Mouse (Mus musculus) brain, embryonic 14.5 days (tissue): ENCODE measurements around the gene Fgf15.

Experiments
- CTCF ChIP-seq: fragments of 200-500 bp; IDR thresholded peaks from 2 replicates; pipeline ENCODE4 v1.5.1; 2012; ENCODE audit warnings: inconsistent platforms, mild to moderate bottlenecking, moderate library complexity, borderline replicate concordance; ENCODE audit not compliant: insufficient read depth, insufficient read length; ENCODE audit errors: extremely low read depth
- POLR2A ChIP-seq: fragments of 200-500 bp; IDR thresholded peaks from 2 replicates; pipeline ENCODE4 v1.6.1; 2012; ENCODE audit warnings: mild to moderate bottlenecking, inconsistent platforms, borderline replicate concordance; ENCODE audit not compliant: poor library complexity, insufficient read depth, insufficient read length, severe bottlenecking; ENCODE audit errors: extremely low read depth

GRCm38 (mm10) chr7:144873160-144873559, 23.2 kb upstream of the Fgf15 start:
- TF ChIP-seq CTCF (no peak), POLR2A (no peak)
